Mouse (Mus musculus) kidney, postnatal 10 days (tissue): ENCODE data around the gene Bicral.

Source experiments
- DNase-seq: peaks from one replicate; pipeline ENCODE4 v3.0.0; 2021; ENCODE audit warnings: mixed read lengths

The Bicral gene

GRCm38 (mm10) chr17:46840304-46841010 is 17.8 kb downstream of the Bicral start:
- no peak for DNase-seq

GRCm38 (mm10) chr17:46838396-46838920 is 19.8 kb downstream of the Bicral start:
- DNase-seq: no peak

GRCm38 (mm10) chr17:46837897-46838296 is 20.4 kb downstream of the Bicral start:
- DNase-seq: no peak

GRCm38 (mm10) chr17:46835093-46835715 is 23.1 kb downstream of the Bicral start:
- DNase-seq: no peak

- no peak for DNase-seq
Measured at GRCm38 (mm10) chr17:46832981-46833305, 25.3 kb downstream of the Bicral start.

GRCm38 (mm10) chr17:46832101-46832980 is 25.9 kb downstream of the Bicral start:
- peak; percentile 64 for DNase-seq

- no peak for DNase-seq
Measured at GRCm38 (mm10) chr17:46829856-46830535, 28.3 kb downstream of the Bicral start.

GRCm38 (mm10) chr17:46828935-46829334 is 29.3 kb downstream of the Bicral start:
- no peak for DNase-seq

GRCm38 (mm10) chr17:46823091-46823490 is 35.2 kb downstream of the Bicral start:
- DNase-seq: no peak

- DNase-seq: no peak
Measured at GRCm38 (mm10) chr17:46820628-46821027, 37.7 kb downstream of the Bicral start.

GRCm38 (mm10) chr17:46817734-46818158 is 40.5 kb downstream of the Bicral start:
- DNase-seq: no peak

GRCm38 (mm10) chr17:46816306-46816705 is 42.0 kb downstream of the Bicral start:
- DNase-seq: no peak

GRCm38 (mm10) chr17:46814497-46814896 is 43.8 kb downstream of the Bicral start:
- DNase-seq: no peak

GRCm38 (mm10) chr17:46813637-46814036 is 44.6 kb downstream of the Bicral start:
- DNase-seq: no peak

- no peak for DNase-seq
Measured at GRCm38 (mm10) chr17:46812442-46812841, 45.8 kb downstream of the Bicral start.

- no peak for DNase-seq
Measured at GRCm38 (mm10) chr17:46810672-46811071, 47.6 kb downstream of the Bicral start.

- DNase-seq: no peak
Measured at GRCm38 (mm10) chr17:46809131-46809830, 49.0 kb downstream of the Bicral start.

GRCm38 (mm10) chr17:46808376-46808775 is 49.9 kb downstream of the Bicral start:
- DNase-seq: no peak

- DNase-seq: no peak
Measured at GRCm38 (mm10) chr17:46801761-46802160, 56.5 kb downstream of the Bicral start.

GRCm38 (mm10) chr17:46799680-46800079 is 58.6 kb downstream of the Bicral start:
- DNase-seq: no peak

- DNase-seq: no peak
Measured at GRCm38 (mm10) chr17:46797386-46797785, 60.9 kb downstream of the Bicral start.

GRCm38 (mm10) chr17:46796743-46797142 is 61.5 kb downstream of the Bicral start:
- DNase-seq: no peak
